Mouse (Mus musculus) heart, postnatal 0 days (tissue): ENCODE data around the gene Nrarp. TPM values are rescaled to one million over a fixed set of nuclear protein-coding genes. Genes with fewer than 3 reads are reported as not detected.

Experiments
- ATAC-seq: fragments of 200-750 bp; cut with Nextera tagmentation; 2 replicates; pipeline ENCODE4 v1.8.0; 2017; ENCODE audit warnings: low read depth, moderate number of reproducible peaks, moderate library complexity; ENCODE audit not compliant: insufficient read depth
- DNase-seq: peaks from one replicate; pipeline ENCODE4 v3.0.0-alpha.2; 2016; ENCODE audit warnings: low spot score
- H3K27ac ChIP-seq: fragments of 300-500 bp; sonication (generic); 2 replicates; pipeline ENCODE4 v1.5.1; 2014; ENCODE audit warnings: low read depth, mild to moderate bottlenecking
- H3K27me3 ChIP-seq: fragments of 300-500 bp; sonication (generic); 2 replicates; pipeline ENCODE4 v1.6.1; 2014; ENCODE audit warnings: low read length, mixed read lengths; ENCODE audit not compliant: control insufficient read depth, insufficient read depth
- H3K36me3 ChIP-seq: fragments of 300-500 bp; sonication (generic); replicated peaks from 2 replicates; pipeline ENCODE4 v1.6.1; 2014; ENCODE audit warnings: low read length, mixed read lengths; ENCODE audit not compliant: control insufficient read depth, insufficient read depth
- H3K4me1 ChIP-seq: fragments of 300-500 bp; sonication (generic); 2 replicates; pipeline ENCODE4 v1.6.1; 2014; ENCODE audit warnings: antibody characterized with exemption; ENCODE audit not compliant: control insufficient read depth, insufficient read depth
- H3K4me2 ChIP-seq: fragments of 300-500 bp; sonication (generic); 2 replicates; pipeline ENCODE4 v1.6.1; 2014; ENCODE audit warnings: low read depth, mild to moderate bottlenecking, low read length, moderate library complexity
- H3K4me3 ChIP-seq: fragments of 300-500 bp; sonication (generic); 2 replicates; pipeline ENCODE4 v1.5.1; 2014; ENCODE audit warnings: low read depth, low read length
- H3K9ac ChIP-seq: fragments of 300-500 bp; sonication (generic); replicated peaks from 2 replicates; pipeline ENCODE4 v1.6.1; 2014; ENCODE audit warnings: low read depth, low read length, mixed read lengths
- H3K9me3 ChIP-seq: fragments of 300-500 bp; sonication (generic); replicated peaks from 2 replicates; pipeline ENCODE4 v1.6.1; 2016; ENCODE audit warnings: low read length; ENCODE audit not compliant: control insufficient read depth
- CTCF ChIP-seq: IDR thresholded peaks from 2 replicates; pipeline ENCODE4 v1.5.1; 2016; ENCODE audit warnings: antibody characterized with exemption, control low read depth, low read depth
- EP300 ChIP-seq: IDR thresholded peaks from 2 replicates; pipeline ENCODE4 v1.6.1; 2016; ENCODE audit warnings: antibody characterized with exemption, low read depth
- WGBS: fragments of 180-500 bp; shearing (Covaris S2); extraction: QIAGEN DNeasy Blood & Tissue Kit; methylation state at CpG from one replicate; pipeline ENCODE4 v1.1.7; 2014; 5-methylcytosine and 5-hydroxymethylcytosine counted together
- polyA plus RNA-seq: library from polyadenylated mRNA; unstranded; fragments of >200 nt; fragmentation: Nextera tagmentation; extraction: Ambion mirVana; gene quantifications from 2 replicates; pipeline ENCODE4 v1.2.1, GENCODE M21; 2015
- total RNA-seq: library from RNA; depleted of rRNA; stranded (reverse); fragments of >200 nt; gene quantifications from 2 replicates; pipeline ENCODE4 v1.2.3, GENCODE M21; 2014; ENCODE audit warnings: low replicate concordance

Nrarp gene
- total and polyA plus RNA-seq, 2 experiments from 2014 or later = 8.8 to 38.1 TPM

DNA sequence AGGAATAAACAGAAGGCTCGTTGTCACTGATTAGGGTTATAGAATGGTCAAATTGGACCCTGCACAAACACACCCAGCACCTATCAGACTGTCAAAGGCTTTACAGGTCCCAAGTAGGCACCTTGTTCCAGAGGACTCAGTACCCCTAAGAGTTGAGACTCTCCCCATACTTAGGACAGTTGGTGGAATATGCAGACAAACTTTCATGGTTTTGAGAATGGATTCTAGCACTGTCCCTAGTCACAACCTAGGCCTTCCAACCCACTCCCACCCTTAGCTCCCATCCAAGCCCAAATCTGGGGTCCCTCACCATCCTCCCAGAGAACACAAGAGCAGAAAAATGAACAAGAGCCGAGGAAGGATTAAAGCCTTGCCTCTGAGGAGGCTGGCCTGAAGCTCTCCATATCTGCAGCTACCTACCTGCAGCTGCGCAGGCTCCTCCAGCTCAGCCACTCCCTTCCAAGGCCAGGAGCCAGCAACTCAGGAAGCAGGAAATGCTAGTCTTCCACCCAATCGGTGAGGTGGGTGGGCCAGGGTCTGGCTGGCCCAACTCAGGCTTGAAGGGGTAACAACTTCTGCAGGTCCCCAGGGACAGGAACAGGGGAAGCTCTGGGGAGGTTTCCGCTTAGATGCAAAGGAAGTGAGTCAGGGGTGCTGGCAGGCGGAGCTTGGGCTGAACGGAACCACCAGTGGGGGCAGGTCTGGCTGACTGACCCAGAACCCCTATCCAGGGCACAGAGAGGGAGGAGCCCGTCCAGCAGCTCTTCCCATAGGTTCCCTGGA is 15.8 kb downstream of the Nrarp start, which contains the start of gene Tor4a:
TSS of gene Tor4a (minus strand) at position 715 of the 783 bp plus-strand sequence.
- Histone ChIP-seq H3K4me3 (peak within 1 kb of the TSS; percentile 42), H3K27me3 (peaks cover 5% of the 10 kb centered on the region; the same call in 1 of the 2 replicates), H3K4me1 (no peaks in the 10 kb centered on the region), H3K4me2 (peak within 1 kb of the TSS; percentile 63), H3K27ac (peak within 1 kb of the TSS; percentile 82), H3K9ac (peak within 1 kb of the TSS; percentile 22; the same call in 1 of the 2 replicates), H3K36me3 (peaks cover 25% of the 10 kb centered on the region), H3K9me3 (no peaks in the 10 kb centered on the region)
- ATAC-seq = peak; percentile 71
- peak; percentile 85 for DNase-seq
- 16% methylated on average over 8 of the region's 8 CpGs for WGBS
- peak; percentile 94 for TF ChIP-seq EP300
- 0 out of 2 replicates have a peak, but pooled peaks have one; percentile 1 for TF ChIP-seq CTCF

GRCm38 (mm10) chr2:25197191-25197590 is 16.6 kb downstream of the Nrarp start:
- H3K9me3 ChIP-seq = no peaks in the 10 kb centered on the region
- peak overlapping the region; percentile 82 for H3K27ac ChIP-seq
- no peaks in the 10 kb centered on the region for H3K4me1 ChIP-seq
- peak overlapping the region; percentile 63; the same call in 1 of the 2 replicates for H3K4me2 ChIP-seq
- peaks cover 5% of the 10 kb centered on the region; the same call in 1 of the 2 replicates for H3K27me3 ChIP-seq
- H3K9ac ChIP-seq = 0 out of 2 replicates have a peak overlapping the region, but pooled peaks have one; percentile 22
- WGBS = 13% methylated on average over 2 of the region's 2 CpGs
- no peak for TF ChIP-seq CTCF
- TF ChIP-seq EP300 = no peak
- DNase-seq (no peak), ATAC-seq (no peak)
- peaks cover 33% of the 10 kb centered on the region for H3K36me3 ChIP-seq
- H3K4me3 ChIP-seq = no peak overlapping the region

GRCm38 (mm10) chr2:25197946-25198345 is 17.4 kb downstream of the Nrarp start:
- Histone ChIP-seq H3K9ac (0 out of 2 replicates have a peak overlapping the region, but pooled peaks have one; percentile 22), H3K4me3 (no peak overlapping the region), H3K4me2 (no peak overlapping the region), H3K27me3 (peaks cover 5% of the 10 kb centered on the region; the same call in 1 of the 2 replicates), H3K4me1 (no peaks in the 10 kb centered on the region), H3K9me3 (no peaks in the 10 kb centered on the region), H3K36me3 (peaks cover 40% of the 10 kb centered on the region), H3K27ac (peak overlapping the region; percentile 82)
- TF ChIP-seq CTCF (no peak), EP300 (no peak)
- ATAC-seq (no peak), DNase-seq (no peak)

DNA sequence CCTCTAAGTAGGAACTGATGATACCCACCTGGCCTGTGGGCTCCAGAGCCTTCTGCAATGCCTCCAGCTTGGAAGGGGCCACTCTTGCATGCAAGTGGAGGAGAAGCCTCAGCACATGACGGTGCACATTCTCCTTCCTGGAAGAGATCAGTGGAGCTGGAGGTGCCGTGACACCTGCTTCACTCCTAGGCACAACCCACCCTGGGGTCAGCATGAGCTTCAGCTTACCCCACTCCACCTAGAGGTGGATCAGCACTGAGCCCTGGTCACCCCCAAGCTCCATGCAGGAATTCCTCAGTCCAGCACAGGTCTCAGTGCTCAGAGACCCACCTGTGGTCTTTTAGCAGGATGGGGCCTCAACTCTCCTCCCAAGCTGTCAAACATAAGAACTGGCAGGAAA is 20.1 kb downstream of the Nrarp start:
- no peak overlapping the region for H3K27ac ChIP-seq
- H3K36me3 ChIP-seq = peaks cover 66% of the 10 kb centered on the region
- 81% methylated on average over 2 of the region's 2 CpGs for WGBS
- TF ChIP-seq CTCF (no peak), EP300 (no peak)
- no peaks in the 10 kb centered on the region for H3K9me3 ChIP-seq
- H3K27me3 ChIP-seq = peaks cover 3% of the 10 kb centered on the region; the same call in 1 of the 2 replicates
- ATAC-seq = no peak
- no peak overlapping the region for H3K9ac ChIP-seq
- DNase-seq = no peak
- H3K4me1 ChIP-seq = no peaks in the 10 kb centered on the region
- no peak overlapping the region for H3K4me3 ChIP-seq
- H3K4me2 ChIP-seq = no peak overlapping the region

DNA sequence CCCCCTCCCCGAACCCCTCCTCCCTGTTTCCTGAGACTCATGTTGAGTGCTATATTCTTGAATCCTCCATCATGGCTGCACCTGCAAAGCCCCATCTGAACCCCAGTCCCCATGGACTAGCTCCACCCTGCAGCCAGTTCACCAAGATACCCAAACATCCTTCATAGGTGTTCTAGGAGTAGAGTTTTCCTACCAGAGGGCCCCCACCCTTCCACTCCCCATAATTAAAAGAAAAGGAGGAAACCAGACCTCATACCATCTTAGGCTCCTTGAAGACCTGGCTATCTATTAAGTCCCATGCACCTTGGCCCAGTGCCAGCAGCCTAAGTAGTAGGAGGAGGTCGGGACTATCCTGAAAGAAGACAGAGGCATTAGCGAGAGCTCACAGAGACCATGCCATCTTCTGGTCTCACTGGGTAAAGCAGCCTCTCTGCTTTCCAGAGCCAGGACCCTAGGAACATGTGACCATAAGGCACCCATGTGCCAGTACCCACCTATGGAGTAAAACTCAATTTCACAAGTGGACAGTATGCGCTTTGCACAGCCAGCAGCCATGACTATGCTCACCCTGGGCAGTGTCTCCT is 23.2 kb downstream of the Nrarp start:
- Histone ChIP-seq H3K4me2 (no peak overlapping the region), H3K9me3 (no peaks in the 10 kb centered on the region), H3K27me3 (no peaks in the 10 kb centered on the region), H3K9ac (no peak overlapping the region), H3K4me1 (no peaks in the 10 kb centered on the region), H3K27ac (no peak overlapping the region), H3K4me3 (no peak overlapping the region), H3K36me3 (peaks cover 94% of the 10 kb centered on the region)
- 55% methylated on average over 4 of the region's 4 CpGs for WGBS
- peak; percentile 35 for TF ChIP-seq CTCF
- no peak for TF ChIP-seq EP300
- no peak for DNase-seq
- ATAC-seq = peak; percentile 25; the same call in 1 of the 2 replicates
